Mouse (Mus musculus) skeletal muscle tissue, adult 2 months (tissue): Measurements from ENCODE around the gene Mroh2a.

ENCODE experiments used
- DNase-seq: peaks from one replicate; pipeline ENCODE4 v3.0.0-alpha.2; 2012; ENCODE audit warnings: low read depth, low spot score

Gene Mroh2a

GRCm38 (mm10) chr1:88235046-88235893 lies 8.5 kb downstream of the Mroh2a start:
- no peak for DNase-seq

- DNase-seq = no peak
Measured at GRCm38 (mm10) chr1:88235894-88236415, 9.2 kb downstream of the Mroh2a start.

DNA sequence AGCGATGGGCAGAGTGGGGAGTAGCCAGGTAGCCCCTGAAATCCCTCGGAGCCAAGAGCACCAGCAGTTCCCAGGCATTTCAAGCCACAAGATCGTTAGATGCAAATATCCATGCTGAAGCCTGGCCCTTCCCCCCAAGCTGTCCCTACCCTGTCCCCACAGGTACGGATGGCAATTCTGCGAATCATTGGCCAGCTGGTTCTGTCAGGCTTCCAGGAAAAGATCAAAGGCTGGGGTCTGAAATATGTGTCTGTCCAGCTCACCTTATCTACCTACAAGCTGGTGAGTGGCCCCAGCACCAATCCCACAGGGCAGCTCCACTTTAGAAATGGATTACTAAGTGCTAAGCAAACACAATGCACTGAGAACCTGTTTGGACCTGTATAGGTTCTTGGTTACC lies 10.5 kb downstream of the Mroh2a start:
- DNase-seq = no peak

- DNase-seq = no peak
Measured at GRCm38 (mm10) chr1:88238771-88239170, 12.0 kb downstream of the Mroh2a start.

DNA sequence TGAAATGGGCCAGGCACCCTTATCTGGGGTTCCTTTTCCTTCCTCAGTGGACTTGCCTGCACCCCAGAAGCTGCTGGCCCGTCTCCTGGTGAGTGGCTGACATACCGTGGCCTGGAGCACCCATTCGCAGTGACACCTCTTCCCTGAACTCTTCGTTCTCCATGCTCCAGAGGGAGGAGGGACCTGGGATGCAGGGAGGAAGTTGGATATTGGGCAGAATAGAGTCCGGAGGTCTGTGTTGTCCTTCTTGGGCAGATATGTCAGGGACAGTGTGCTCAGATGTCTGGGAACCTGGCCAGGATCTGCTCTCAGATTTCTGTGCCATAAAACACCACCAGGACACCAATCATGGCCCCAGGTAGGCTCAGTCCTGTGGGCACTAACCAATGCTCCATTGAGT lies 13.3 kb downstream of the Mroh2a start:
- DNase-seq = no peak

GRCm38 (mm10) chr1:88240579-88240978 lies 13.8 kb downstream of the Mroh2a start:
- no peak for DNase-seq

DNA sequence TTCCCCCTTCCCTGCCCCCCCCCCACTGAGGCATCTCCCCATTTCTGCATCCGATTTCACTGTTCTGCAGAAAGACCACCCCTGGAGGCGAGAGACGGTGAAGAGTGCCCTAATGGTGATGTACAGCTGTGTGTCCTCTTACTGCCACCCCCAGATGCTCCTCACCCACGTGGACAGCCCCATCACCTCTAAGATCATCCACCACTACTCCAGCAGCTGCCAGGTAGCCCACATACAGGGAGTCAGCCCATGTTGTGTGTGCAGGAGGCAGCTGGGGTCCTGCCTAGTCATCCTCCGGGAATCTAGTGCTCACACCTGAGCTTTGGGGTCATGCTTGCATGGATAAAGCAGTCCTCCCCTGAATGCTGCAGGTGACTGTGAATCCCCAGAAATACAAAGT lies 17.1 kb downstream of the Mroh2a start:
- DNase-seq = no peak

GRCm38 (mm10) chr1:88245881-88246280 lies 19.1 kb downstream of the Mroh2a start:
- no peak for DNase-seq

DNA sequence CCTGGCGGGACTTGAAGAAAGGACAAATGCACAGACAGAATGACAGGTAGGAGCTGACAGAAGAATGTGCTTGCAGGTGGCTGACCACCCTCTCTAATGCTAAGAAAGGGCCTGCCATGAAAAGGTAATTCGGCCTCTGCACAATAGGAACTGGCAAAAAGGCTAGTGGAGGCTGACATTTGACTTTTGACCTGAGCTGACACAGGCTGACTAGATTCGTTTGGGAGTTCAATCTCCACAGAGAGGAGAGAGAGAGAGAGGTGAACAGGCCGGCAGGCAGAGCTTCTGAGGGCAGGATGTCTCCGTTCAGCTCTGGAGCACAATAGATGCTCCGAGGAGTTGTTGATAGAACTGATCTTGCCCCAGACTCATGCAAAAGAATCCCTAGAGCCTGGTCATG lies 19.6 kb downstream of the Mroh2a start:
- no peak for DNase-seq

DNA sequence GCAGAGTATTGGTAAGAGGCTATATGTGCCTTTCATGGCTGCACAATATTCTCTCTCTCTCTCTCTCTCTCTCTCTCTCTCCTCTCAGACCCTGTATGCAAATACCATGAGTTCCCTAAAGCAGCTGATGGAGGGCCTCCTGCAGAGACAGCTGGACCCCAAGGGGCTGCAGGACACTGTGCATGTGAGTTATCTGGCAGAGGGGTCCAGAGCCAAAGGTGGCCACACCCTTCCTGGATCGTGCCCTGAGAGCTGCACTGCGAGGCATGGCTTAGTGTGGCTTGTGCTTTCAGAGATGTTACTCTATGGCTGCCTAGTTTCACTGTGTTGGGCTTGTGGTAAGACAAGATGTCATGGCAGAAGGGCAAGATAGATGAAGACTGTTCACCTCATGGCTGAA lies 20.9 kb downstream of the Mroh2a start:
- DNase-seq = no peak

DNA sequence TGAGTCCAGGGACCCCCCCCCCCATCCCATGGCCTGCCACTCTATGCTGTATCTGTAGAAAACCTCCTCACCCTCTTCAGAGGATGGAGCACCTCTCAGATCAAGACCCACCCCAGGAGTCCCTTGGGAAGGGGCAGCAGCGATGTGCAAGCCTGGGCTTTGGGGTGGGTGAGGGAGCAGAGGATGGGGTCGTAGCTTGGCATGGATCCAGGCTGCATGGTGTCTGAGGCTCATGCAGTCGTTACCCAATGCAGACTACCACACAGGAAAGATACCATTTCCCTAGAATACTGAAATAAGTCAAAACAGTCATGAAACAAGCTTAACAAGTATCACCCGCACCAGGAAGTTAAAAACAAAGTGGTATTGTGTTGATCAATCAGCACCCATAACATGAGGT lies 21.9 kb downstream of the Mroh2a start:
- no peak for DNase-seq

DNA sequence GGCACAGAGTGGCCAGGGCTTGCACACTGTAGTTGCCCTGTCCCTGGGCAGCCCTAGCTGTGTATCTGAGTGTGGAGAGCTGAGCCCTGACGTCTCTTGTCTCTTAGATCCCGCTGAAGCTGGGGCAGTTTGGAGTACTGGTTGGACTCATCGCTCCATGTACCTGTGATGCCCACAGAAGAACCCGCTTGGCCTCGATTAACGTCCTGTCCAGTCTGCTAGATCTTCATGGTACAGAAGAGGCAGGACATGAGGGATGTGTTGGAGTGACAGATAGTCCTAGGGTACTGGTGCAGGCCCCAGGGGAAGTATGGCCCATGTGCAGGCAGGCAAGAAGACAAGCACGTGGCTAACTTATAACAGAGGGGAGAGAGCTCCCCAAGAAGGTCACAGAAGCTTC lies 22.8 kb downstream of the Mroh2a start:
- no peak for DNase-seq

GRCm38 (mm10) chr1:88250023-88250422 lies 23.2 kb downstream of the Mroh2a start:
- DNase-seq = no peak

- no peak for DNase-seq
Measured at GRCm38 (mm10) chr1:88253106-88253505, 26.3 kb downstream of the Mroh2a start.

DNA sequence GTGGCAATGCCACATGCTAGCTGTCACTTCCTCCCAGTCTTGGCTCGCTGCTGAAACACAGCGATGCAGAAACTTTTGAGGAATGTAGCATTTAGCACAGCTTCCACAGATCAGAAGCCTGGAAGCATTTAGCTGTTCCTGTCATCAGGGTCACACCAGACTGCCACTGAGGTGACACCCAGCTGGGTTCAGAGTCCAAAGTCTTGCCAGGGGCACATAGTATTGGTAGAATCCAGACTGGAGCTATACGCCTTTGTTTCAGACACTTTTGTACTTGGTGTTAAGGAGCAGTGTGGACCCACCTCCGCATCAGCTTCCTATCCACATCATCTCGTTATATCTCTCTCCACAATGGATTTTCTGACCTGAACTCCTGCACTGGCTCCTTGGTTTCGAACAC lies 26.8 kb downstream of the Mroh2a start:
- DNase-seq = no peak

- DNase-seq = no peak
Measured at GRCm38 (mm10) chr1:88254793-88255465, 28.1 kb downstream of the Mroh2a start.

DNA sequence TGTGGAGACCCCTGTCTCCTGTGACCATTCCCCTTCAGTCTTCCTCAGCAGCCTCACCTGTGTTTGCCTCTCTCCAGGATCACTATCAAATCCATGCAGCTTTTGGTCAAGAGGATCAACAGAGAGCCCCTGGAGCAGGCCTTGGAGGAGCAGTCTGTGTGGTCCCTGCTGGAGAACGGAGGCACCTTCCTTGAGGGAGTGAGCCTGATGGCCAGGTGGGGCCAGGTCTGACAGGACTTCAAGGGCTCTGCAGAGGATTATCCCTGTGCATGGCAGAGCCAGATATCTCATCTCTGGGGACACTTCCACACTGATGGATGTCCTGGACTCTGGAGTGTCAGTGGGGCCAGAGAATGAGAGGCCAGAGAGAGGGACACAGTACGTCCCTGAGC lies 28.7 kb downstream of the Mroh2a start:
- DNase-seq = no peak

- DNase-seq = no peak
Measured at GRCm38 (mm10) chr1:88255989-88256754, 29.4 kb downstream of the Mroh2a start.

DNA sequence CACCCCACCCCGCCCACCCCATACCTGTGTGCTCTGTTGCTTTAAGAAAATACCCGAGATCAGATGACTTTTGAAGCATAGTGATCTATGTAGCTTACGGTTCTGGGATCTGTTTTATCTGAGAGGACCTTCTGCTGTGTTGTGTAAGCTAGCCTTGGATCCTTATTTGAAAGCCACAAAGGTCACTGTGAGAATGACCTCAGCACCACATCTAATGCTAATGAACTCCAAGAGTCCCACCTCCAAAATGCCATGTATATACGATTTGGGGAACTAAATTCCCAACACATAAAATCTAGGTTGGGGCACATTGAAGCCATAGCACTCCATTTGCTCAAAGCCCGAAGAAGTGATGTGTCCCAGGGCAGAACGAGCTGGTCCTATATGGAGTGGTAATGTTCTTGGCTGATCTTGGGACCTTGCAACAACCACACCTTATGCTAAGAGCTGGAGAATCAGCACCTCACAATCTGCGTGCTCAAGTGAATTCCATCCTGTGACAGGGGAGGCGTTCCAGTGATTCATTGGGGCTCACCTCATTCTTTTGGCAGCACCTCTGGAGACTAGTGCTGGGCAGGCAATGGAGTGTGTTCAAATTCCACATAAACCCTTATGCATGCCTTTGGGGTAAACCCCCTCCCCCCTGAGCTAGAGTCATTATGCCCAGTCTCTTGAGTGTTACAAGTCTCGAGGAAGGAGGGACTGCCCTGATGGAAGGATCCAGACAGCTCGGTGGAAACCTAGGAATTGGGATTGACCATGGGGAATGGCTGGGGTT lies 30.3 kb downstream of the Mroh2a start:
- no peak for DNase-seq

- no peak for DNase-seq
Measured at GRCm38 (mm10) chr1:88257681-88258080, 30.9 kb downstream of the Mroh2a start.

GRCm38 (mm10) chr1:88258361-88258760 lies 31.6 kb downstream of the Mroh2a start:
- no peak for DNase-seq
